Mouse (Mus musculus): ENCODE results near the gene Immp2l.

- TF ChIP-seq MAFK (IDR thresholded peaks at IDR 0.05; ENCODE audit: insufficient read depth, low read depth, low read length) (no peak), ZC3H11A (IDR thresholded peaks at IDR 0.05; ENCODE audit: borderline replicate concordance, low read depth, low read length) (no peak), ZNF384 (IDR thresholded peaks at IDR 0.05; ENCODE audit: low read depth, low read length) (no peak), HCFC1 (IDR thresholded peaks at IDR 0.05; ENCODE audit: borderline replicate concordance, insufficient read depth, low read length) (no peak), CHD2 (IDR thresholded peaks at IDR 0.05; ENCODE audit: low read depth, low read length) (no peak)
Measured at GRCm38 (mm10) chr12:41307015-41307414, 283.1 kb downstream of the Immp2l start.

All from ES-E14 (cell line).